Mouse (Mus musculus) liver, embryonic 14.5 days (tissue): Measurements from ENCODE around the gene Alkbh2.

Experiments used
- CTCF ChIP-seq: IDR thresholded peaks from 2 replicates; pipeline ENCODE4 v1.5.1; 2016; ENCODE audit warnings: antibody characterized with exemption, low read depth, control low read depth
- EP300 ChIP-seq: IDR thresholded peaks from 2 replicates; pipeline ENCODE4 v1.6.1; 2016; ENCODE audit warnings: antibody characterized with exemption, low read depth

DNA sequence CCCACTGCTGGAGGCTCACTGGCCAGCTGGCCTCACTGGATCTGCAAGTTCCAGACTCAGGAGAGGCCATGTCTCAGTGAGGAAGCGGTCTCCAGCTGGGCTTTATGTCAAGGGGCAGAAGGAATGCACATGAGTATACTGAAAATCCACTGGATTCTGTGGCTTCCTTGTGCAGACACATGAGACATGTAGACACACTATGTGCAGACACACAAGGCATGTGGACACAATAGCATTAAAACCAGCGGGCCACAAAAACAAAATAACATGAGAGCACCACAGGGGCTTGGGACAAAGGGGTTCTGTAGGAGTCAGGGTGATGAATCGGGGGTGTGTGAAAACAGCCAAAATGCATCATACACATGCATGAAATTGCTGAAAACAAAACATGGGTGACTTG, 2.0 kb downstream of the Alkbh2 start:
- TF ChIP-seq EP300 (no peak), CTCF (no peak)
